Mouse (Mus musculus) midbrain, embryonic 12.5 days (tissue): ENCODE results near the gene Fbxo40. TPM values are rescaled to one million over a fixed set of nuclear protein-coding genes. Genes with fewer than 3 reads are reported as not detected.

ENCODE experiments used
- ATAC-seq: fragments of 200-750 bp; cut with Nextera tagmentation; 2 replicates; pipeline ENCODE4 v1.8.0; 2017; ENCODE audit warnings: low read depth, moderate TSS enrichment, moderate library complexity; ENCODE audit not compliant: low FRiP score
- H3K27ac ChIP-seq: fragments of 300-500 bp; sonication (generic); replicated peaks from 2 replicates; pipeline ENCODE4 v1.5.1; 2016; ENCODE audit warnings: mild to moderate bottlenecking
- H3K27me3 ChIP-seq: fragments of 300-500 bp; sonication (generic); 2 replicates; pipeline ENCODE4 v1.6.1; 2016; ENCODE audit warnings: mild to moderate bottlenecking
- H3K36me3 ChIP-seq: fragments of 300-500 bp; sonication (generic); 2 replicates; pipeline ENCODE4 v1.6.1; 2016
- H3K4me1 ChIP-seq: fragments of 300-500 bp; sonication (generic); 2 replicates; pipeline ENCODE4 v1.6.1; 2016
- H3K4me2 ChIP-seq: fragments of 300-500 bp; sonication (generic); replicated peaks from 2 replicates; pipeline ENCODE4 v1.6.1; 2016; ENCODE audit warnings: mild to moderate bottlenecking, moderate library complexity
- H3K4me3 ChIP-seq: fragments of 300-500 bp; sonication (generic); 2 replicates; pipeline ENCODE4 v1.5.1; 2016; ENCODE audit warnings: mild to moderate bottlenecking
- H3K9ac ChIP-seq: fragments of 300-500 bp; sonication (generic); replicated peaks from 2 replicates; pipeline ENCODE4 v1.6.1; 2016; ENCODE audit warnings: mild to moderate bottlenecking, moderate library complexity
- H3K9me3 ChIP-seq: fragments of 300-500 bp; sonication (generic); 2 replicates; pipeline ENCODE4 v1.6.1; 2016; ENCODE audit warnings: mild to moderate bottlenecking
- WGBS: fragments of 180-500 bp; shearing (Covaris S2); methylation state at CpG from one replicate; pipeline ENCODE4 v1.1.7; 2016; 5-methylcytosine and 5-hydroxymethylcytosine counted together
- polyA plus RNA-seq: library from polyadenylated mRNA; unstranded; fragments of >200 nt; fragmentation: Nextera tagmentation; extraction: Ambion mirVana; gene quantifications from 2 replicates; pipeline ENCODE4 v1.2.1, GENCODE M21; 2016

The Fbxo40 gene
- polyA plus RNA-seq, 1 experiment from 2014 or later, result not detected

DNA sequence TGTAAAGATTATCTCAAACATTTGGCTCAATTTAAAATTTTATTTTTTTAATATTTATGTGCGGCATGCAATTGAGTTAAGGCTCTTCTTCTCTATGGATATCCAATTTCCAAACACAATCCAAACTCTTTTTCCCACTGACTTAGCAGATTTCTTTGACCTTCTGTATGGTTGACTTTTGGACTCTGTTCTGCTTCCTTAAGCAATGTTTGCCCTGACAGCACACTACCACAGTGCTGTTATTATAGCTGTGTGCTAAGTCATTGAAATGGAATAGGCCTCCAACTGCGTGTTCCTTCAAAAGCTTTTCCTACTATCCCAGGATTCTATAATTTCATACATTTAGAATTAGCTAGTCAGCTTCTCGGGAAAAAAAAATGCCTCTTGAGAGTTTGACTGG, 46.7 kb downstream of the Fbxo40 start:
- H3K27me3 ChIP-seq, result no peaks in the 10 kb centered on the region
- H3K4me2 ChIP-seq, result no peak overlapping the region
- H3K36me3 ChIP-seq, result no peaks in the 10 kb centered on the region
- H3K27ac ChIP-seq, result no peak overlapping the region
- H3K9me3 ChIP-seq, result no peaks in the 10 kb centered on the region
- peaks cover 8% of the 10 kb centered on the region for H3K4me1 ChIP-seq
- ATAC-seq, result no peak
- no peak overlapping the region for H3K4me3 ChIP-seq
- 87% methylated on average over 3 of the region's 3 CpGs for WGBS
- H3K9ac ChIP-seq, result no peak overlapping the region

GRCm38 (mm10) chr16:36941895-36942294, 48.4 kb downstream of the Fbxo40 start:
- H3K36me3 ChIP-seq, result no peaks in the 10 kb centered on the region
- H3K27me3 ChIP-seq, result no peaks in the 10 kb centered on the region
- WGBS, result 65% methylated on average over 4 of the region's 4 CpGs

GRCm38 (mm10) chr16:36941137-36941727, 49.0 kb downstream of the Fbxo40 start:
- Histone ChIP-seq H3K27ac (no peak overlapping the region), H3K4me1 (peaks cover 8% of the 10 kb centered on the region), H3K27me3 (no peaks in the 10 kb centered on the region), H3K36me3 (no peaks in the 10 kb centered on the region), H3K9ac (no peak overlapping the region), H3K9me3 (no peaks in the 10 kb centered on the region), H3K4me2 (no peak overlapping the region), H3K4me3 (no peak overlapping the region)
- no peak for ATAC-seq
- 74% methylated on average over 6 of the region's 6 CpGs for WGBS

More at GRCm38 (mm10) chr16:36941895-36942294, 48.4 kb downstream of the Fbxo40 start:
- Histone ChIP-seq H3K27ac (no peak overlapping the region), H3K4me2 (no peak overlapping the region), H3K9ac (no peak overlapping the region), H3K9me3 (no peaks in the 10 kb centered on the region), H3K4me3 (no peak overlapping the region), H3K4me1 (peaks cover 8% of the 10 kb centered on the region)
- ATAC-seq, result no peak

DNA sequence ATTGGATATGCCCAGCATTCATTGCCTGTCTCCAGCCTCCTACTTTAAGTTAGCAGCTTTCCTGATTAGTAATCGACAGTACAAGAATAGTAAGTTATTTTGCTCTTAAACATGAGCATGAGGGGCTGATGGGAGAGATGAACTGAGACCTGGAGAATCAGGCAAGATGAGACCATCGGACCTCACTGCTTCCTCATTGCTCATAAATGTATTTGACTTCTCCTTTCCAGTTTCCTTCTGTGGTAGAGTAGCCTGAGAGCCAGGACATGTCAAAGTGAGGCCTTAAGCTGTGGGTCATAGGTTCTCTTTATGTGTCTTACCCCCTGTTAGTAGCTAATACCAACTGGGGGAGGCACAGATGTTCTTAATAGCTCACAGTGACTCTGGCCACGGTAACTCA, 54.5 kb downstream of the Fbxo40 start:
- 86% methylated on average over 3 of the region's 3 CpGs for WGBS

GRCm38 (mm10) chr16:36934841-36935620, 55.2 kb downstream of the Fbxo40 start, which contains the start of gene Hcls1:
Gene Hcls1, plus strand, starts transcription at chr16:36934983.
- Histone ChIP-seq H3K27me3 (no peaks in the 10 kb centered on the region), H3K9ac (no peak within 1 kb of the TSS), H3K27ac (no peak within 1 kb of the TSS), H3K4me1 (no peaks in the 10 kb centered on the region), H3K9me3 (no peaks in the 10 kb centered on the region), H3K4me2 (no peak within 1 kb of the TSS), H3K36me3 (peaks cover 28% of the 10 kb centered on the region), H3K4me3 (no peak within 1 kb of the TSS)
- 83% methylated on average over 7 of the region's 7 CpGs for WGBS
- ATAC-seq, result no peak

More for the DNA sequence above, 54.5 kb downstream of the Fbxo40 start:
- Histone ChIP-seq H3K36me3 (peaks cover 23% of the 10 kb centered on the region), H3K4me1 (no peaks in the 10 kb centered on the region), H3K27me3 (no peaks in the 10 kb centered on the region), H3K4me2 (no peak overlapping the region), H3K9ac (no peak overlapping the region), H3K4me3 (no peak overlapping the region), H3K27ac (no peak overlapping the region), H3K9me3 (no peaks in the 10 kb centered on the region)
- no peak for ATAC-seq

- no peaks in the 10 kb centered on the region for H3K27me3 ChIP-seq
- no peak overlapping the region for H3K4me2 ChIP-seq
- 84% methylated on average over 6 of the region's 6 CpGs for WGBS
- no peaks in the 10 kb centered on the region for H3K4me1 ChIP-seq
- no peaks in the 10 kb centered on the region for H3K9me3 ChIP-seq
- H3K4me3 ChIP-seq, result no peak overlapping the region
- no peak overlapping the region for H3K9ac ChIP-seq
- H3K36me3 ChIP-seq, result peaks cover 35% of the 10 kb centered on the region
- no peak overlapping the region for H3K27ac ChIP-seq
- ATAC-seq, result no peak
Measured at GRCm38 (mm10) chr16:36934131-36934840, 56.0 kb downstream of the Fbxo40 start.

DNA sequence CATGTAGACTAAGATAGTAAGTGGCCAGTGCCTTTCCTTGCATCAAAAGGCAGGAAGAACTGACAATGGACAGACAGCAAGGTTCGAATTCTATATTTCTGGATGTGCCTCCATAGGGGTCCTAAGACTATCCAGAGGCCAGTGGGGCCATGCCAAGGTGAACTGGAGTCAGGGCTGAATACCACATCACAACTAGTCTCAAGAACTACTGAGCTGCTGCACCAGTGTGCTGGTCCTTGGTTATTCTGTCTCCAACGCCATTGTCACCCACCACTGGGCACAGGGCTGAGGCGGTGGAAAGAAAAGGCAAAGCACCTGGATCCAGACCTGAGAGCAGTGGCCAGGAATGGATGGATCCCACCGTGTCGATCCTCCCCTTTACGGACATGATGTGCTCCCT, 57.7 kb downstream of the Fbxo40 start:
- no peaks in the 10 kb centered on the region for H3K9me3 ChIP-seq
- H3K4me3 ChIP-seq, result no peak overlapping the region
- no peak overlapping the region for H3K4me2 ChIP-seq
- peaks cover 52% of the 10 kb centered on the region for H3K36me3 ChIP-seq
- H3K27ac ChIP-seq, result no peak overlapping the region
- ATAC-seq, result no peak
- H3K27me3 ChIP-seq, result no peaks in the 10 kb centered on the region
- H3K9ac ChIP-seq, result no peak overlapping the region
- no peaks in the 10 kb centered on the region for H3K4me1 ChIP-seq
- 87% methylated on average over 6 of the region's 6 CpGs for WGBS

GRCm38 (mm10) chr16:36931976-36932375, 58.3 kb downstream of the Fbxo40 start:
- Histone ChIP-seq H3K4me1 (no peaks in the 10 kb centered on the region), H3K9ac (no peak overlapping the region), H3K36me3 (peaks cover 58% of the 10 kb centered on the region), H3K4me3 (no peak overlapping the region), H3K9me3 (no peaks in the 10 kb centered on the region), H3K27me3 (no peaks in the 10 kb centered on the region), H3K27ac (no peak overlapping the region), H3K4me2 (no peak overlapping the region)
- 94% methylated on average over 3 of the region's 3 CpGs for WGBS
- no peak for ATAC-seq

DNA sequence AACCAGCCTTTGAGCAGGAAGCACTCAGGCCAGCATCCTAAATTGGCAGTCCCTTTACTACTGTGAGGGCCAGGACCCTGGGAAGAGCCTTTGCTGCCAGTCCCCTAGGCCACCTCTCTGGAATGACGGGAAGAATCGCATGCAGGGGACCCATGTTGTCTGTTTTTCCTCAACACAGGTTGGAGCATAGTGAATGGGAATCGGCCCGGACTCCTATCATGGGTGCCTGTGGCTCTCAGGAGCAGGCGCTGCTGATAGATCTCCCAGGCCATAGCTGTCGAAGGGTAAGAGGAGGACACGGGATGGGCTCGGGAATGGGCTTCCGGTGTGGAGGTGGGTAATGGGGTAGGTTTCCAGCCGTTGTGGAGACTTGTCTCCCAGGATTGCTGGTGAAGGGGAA, 58.9 kb downstream of the Fbxo40 start:
- no peak overlapping the region for H3K27ac ChIP-seq
- H3K36me3 ChIP-seq, result peaks cover 64% of the 10 kb centered on the region
- H3K4me2 ChIP-seq, result no peak overlapping the region
- no peak overlapping the region for H3K4me3 ChIP-seq
- 94% methylated on average over 10 of the region's 10 CpGs for WGBS
- no peak overlapping the region for H3K9ac ChIP-seq
- no peaks in the 10 kb centered on the region for H3K4me1 ChIP-seq
- H3K9me3 ChIP-seq, result no peaks in the 10 kb centered on the region
- H3K27me3 ChIP-seq, result no peaks in the 10 kb centered on the region
- ATAC-seq, result no peak

- 89% methylated on average over 11 of the region's 11 CpGs for WGBS
- ATAC-seq, result no peak
- peaks cover 73% of the 10 kb centered on the region for H3K36me3 ChIP-seq
- H3K4me3 ChIP-seq, result no peak overlapping the region
- H3K9ac ChIP-seq, result no peak overlapping the region
- H3K4me2 ChIP-seq, result no peak overlapping the region
- no peaks in the 10 kb centered on the region for H3K9me3 ChIP-seq
- no peaks in the 10 kb centered on the region for H3K27me3 ChIP-seq
- H3K4me1 ChIP-seq, result no peaks in the 10 kb centered on the region
- no peak overlapping the region for H3K27ac ChIP-seq
Measured at GRCm38 (mm10) chr16:36930231-36931136, 59.8 kb downstream of the Fbxo40 start.

DNA sequence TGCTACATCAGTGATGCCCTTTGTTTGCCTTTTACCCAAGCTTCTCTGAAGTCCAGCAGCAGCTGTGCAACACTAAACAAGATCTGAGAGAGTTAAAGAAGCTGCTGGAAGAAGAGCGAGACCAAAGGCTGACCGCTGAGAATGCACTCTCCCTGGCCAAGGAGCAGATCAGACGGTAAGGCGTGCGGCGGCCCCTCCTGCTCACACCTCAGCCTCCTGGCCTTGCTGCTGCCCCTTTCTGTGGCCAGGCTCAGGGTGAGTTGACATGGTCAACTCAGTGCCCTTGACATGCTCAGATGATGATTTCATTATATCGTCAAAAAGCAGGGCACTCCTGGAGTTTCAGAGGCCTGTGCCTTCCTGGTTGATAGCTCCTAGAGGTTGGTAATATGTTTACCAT, 61.1 kb downstream of the Fbxo40 start:
- Histone ChIP-seq H3K4me3 (no peak overlapping the region), H3K27me3 (no peaks in the 10 kb centered on the region), H3K9me3 (no peaks in the 10 kb centered on the region), H3K27ac (no peak overlapping the region), H3K4me1 (no peaks in the 10 kb centered on the region), H3K9ac (no peak overlapping the region), H3K36me3 (peaks cover 84% of the 10 kb centered on the region), H3K4me2 (no peak overlapping the region)
- no peak for ATAC-seq
- WGBS, result 98% methylated on average over 7 of the region's 7 CpGs
